ENCODE assay signal across 13 mouse cellular contexts in genomic region chr12:73410924-73411323, GRCm38 (mm10).
A peak's percentile ranks its signal among the peaks of the same experiment; 100 is the strongest.
DNase-seq lines count a peak whose midpoint lies in the region; ATAC-seq and TF ChIP-seq lines count a peak whose summit lies in the region.
"Had no signal": no experiment of that assay in that cellular context is flagged by ENCODE, and none has a peak within 500 bp of the region (broad histone marks: within the 10 kb centered on the region; RNA-seq: fewer than 3 reads in every experiment).

No protein-coding gene starts in this region.

- peak; percentile 61 for DNase-seq in adrenal gland, postnatal 10 days
- no peak for DNase-seq in adrenal gland, postnatal 25 days
- peak; percentile 44 for DNase-seq in kidney, adult 18-20 months
- peak; percentile 46 for DNase-seq in midbrain, postnatal 0 days (ENCODE audit: low spot score)
- DNase-seq in kidney, postnatal 36 days, result peak; percentile 59 to 71
- no peak for DNase-seq in layer of hippocampus, postnatal 14 days (ENCODE audit: low spot score in 2 of 2)
- DNase-seq: cerebellum, adult 11-12 months; right cerebral cortex, postnatal 4 days had no signal

- no peak overlapping the region for H3K9ac ChIP-seq in kidney, embryonic 14.5 days (ENCODE audit: low read depth, low read length)
- no peak overlapping the region for H3K9ac ChIP-seq in midbrain, postnatal 0 days (replicated peaks; ENCODE audit: low read length, poor library complexity, severe bottlenecking)
- no peak overlapping the region for H3K9ac ChIP-seq in midbrain, embryonic 13.5 days (replicated peaks)
- H3K9ac ChIP-seq: embryonic facial prominence, embryonic 12.5 days had no signal

- H3K4me2 ChIP-seq in kidney, embryonic 14.5 days (replicated peaks; ENCODE audit: low read depth, low read length), result no peak overlapping the region
- H3K4me2 ChIP-seq in midbrain, postnatal 0 days (ENCODE audit: low read depth, low read length, poor library complexity, severe bottlenecking), result no peak overlapping the region
- H3K4me2 ChIP-seq in midbrain, embryonic 13.5 days (replicated peaks), result no peak overlapping the region
- H3K4me2 ChIP-seq: embryonic facial prominence, embryonic 12.5 days had no signal

- TF ChIP-seq CTCF in midbrain, postnatal 0 days (IDR thresholded peaks at IDR 0.05), result no peak

- H3K36me3 ChIP-seq in kidney, embryonic 14.5 days (ENCODE audit: control insufficient read depth, insufficient read depth, low read length), result no peaks in the 10 kb centered on the region
- no peaks in the 10 kb centered on the region for H3K36me3 ChIP-seq in midbrain, postnatal 0 days (ENCODE audit: insufficient read depth, low read length)
- H3K36me3 ChIP-seq in midbrain, embryonic 13.5 days, result no peaks in the 10 kb centered on the region
- H3K36me3 ChIP-seq: embryonic facial prominence, embryonic 12.5 days had no signal

- H3K4me1 ChIP-seq in kidney, embryonic 14.5 days (ENCODE audit: control insufficient read depth, insufficient read depth, low read length), result peaks cover 12% of the 10 kb centered on the region; the same call in 1 of the 2 replicates
- H3K4me1 ChIP-seq in midbrain, postnatal 0 days (ENCODE audit: insufficient read depth, low read length), result no peaks in the 10 kb centered on the region
- H3K4me1 ChIP-seq in midbrain, embryonic 13.5 days (replicated peaks), result peaks cover 6% of the 10 kb centered on the region; the same call in 1 of the 2 replicates

- WGBS in kidney, embryonic 14.5 days, result 65% methylated on average over 7 of the region's 7 CpGs
- 63% methylated on average over 7 of the region's 7 CpGs for WGBS in midbrain, postnatal 0 days
- WGBS in midbrain, embryonic 13.5 days, result 81% methylated on average over 7 of the region's 7 CpGs

- ATAC-seq in kidney, embryonic 14.5 days (ENCODE audit: low FRiP score, low TSS enrichment), result no peak
- no peak for ATAC-seq in midbrain, postnatal 0 days (ENCODE audit: low FRiP score)
- ATAC-seq in midbrain, embryonic 13.5 days, result no peak
- ATAC-seq: inflammation-experienced regulatory T-cells, adult 6 months had no signal

- H3K27ac ChIP-seq in kidney, embryonic 14.5 days (ENCODE audit: low read depth, low read length), result no peak overlapping the region
- H3K27ac ChIP-seq in midbrain, postnatal 0 days (ENCODE audit: low read depth, low read length), result no peak overlapping the region
- no peak overlapping the region for H3K27ac ChIP-seq in midbrain, embryonic 13.5 days
- H3K27ac ChIP-seq: embryonic facial prominence, embryonic 12.5 days; left cerebral cortex, adult 2 months had no signal

- no peaks in the 10 kb centered on the region for H3K9me3 ChIP-seq in kidney, embryonic 14.5 days (ENCODE audit: control insufficient read depth, low read length)
- H3K9me3 ChIP-seq in midbrain, postnatal 0 days (ENCODE audit: low read length), result no peaks in the 10 kb centered on the region
- no peaks in the 10 kb centered on the region for H3K9me3 ChIP-seq in midbrain, embryonic 13.5 days
- H3K9me3 ChIP-seq: embryonic facial prominence, embryonic 12.5 days had no signal

- H3K4me3 ChIP-seq in kidney, embryonic 14.5 days (ENCODE audit: low read length), result no peak overlapping the region
- no peak overlapping the region for H3K4me3 ChIP-seq in midbrain, postnatal 0 days (ENCODE audit: low read depth, low read length)
- no peak overlapping the region for H3K4me3 ChIP-seq in midbrain, embryonic 13.5 days (replicated peaks)
- H3K4me3 ChIP-seq: embryonic facial prominence, embryonic 12.5 days; left cerebral cortex, adult 2 months had no signal

- no peaks in the 10 kb centered on the region for H3K27me3 ChIP-seq in kidney, embryonic 14.5 days (ENCODE audit: control insufficient read depth, insufficient read depth, low read length)
- 0 out of 2 replicates have a peak, but pooled peaks cover 5% of the 10 kb centered on the region for H3K27me3 ChIP-seq in midbrain, postnatal 0 days (ENCODE audit: insufficient read depth, low read length)
- H3K27me3 ChIP-seq in midbrain, embryonic 13.5 days, result no peaks in the 10 kb centered on the region

Comparison
In these comparisons a context has a peak if more than half of its experiments do, and no peak if none do; other contexts are left out.
1. DNase-seq: peak in adrenal gland, postnatal 10 days (single experiment), kidney, adult 18-20 months (single experiment), midbrain, postnatal 0 days (single experiment) and kidney, postnatal 36 days (2 of 2); none in adrenal gland, postnatal 25 days (single experiment) and layer of hippocampus, postnatal 14 days (0 of 2).